ENCODE assay signal across 10 mouse cellular contexts in the genomic region with DNA sequence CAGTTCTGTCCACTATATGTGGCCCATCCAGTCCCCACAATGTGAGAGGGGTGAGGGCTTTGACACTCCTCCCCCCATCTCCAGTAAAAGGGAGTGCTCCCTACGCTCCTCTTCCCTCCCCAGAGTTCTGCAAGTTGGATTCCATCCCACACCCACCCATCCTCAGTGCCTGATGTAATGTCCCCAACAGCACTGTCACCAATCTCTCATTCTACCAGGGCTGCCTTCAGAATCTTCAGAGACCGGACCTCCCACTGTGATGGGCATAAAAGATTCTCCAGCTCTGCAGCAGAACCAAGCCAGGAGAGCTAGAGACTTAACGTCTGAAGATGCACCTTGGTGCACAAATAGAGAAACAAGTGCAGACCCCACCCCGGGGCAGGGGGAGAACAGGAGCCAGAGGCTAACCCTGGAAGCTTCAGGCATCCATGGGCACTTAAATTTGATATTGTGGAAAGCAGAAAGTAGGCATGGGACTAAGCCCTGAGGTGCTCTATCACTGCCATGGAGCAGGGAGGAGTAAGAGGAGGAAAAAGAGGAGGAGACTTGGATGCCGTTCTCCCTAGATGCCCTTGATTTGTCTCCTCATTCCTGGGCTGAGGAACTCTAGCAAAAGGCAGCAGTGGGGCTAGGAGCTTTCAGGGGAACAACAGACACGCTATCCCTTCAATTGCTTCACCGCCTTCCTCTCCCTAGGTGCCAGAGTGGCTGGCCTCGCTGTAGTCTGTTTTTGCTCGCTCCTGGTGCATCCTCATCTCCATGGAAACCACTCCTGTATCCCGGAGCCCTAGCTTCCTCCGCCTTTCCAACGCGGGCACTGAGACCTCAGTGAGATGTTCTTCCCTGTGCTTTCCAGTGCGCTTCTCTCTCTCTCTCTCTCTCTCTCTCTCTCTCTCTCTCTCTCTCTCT. TPM values are rescaled to one million over a fixed set of nuclear protein-coding genes. Genes with fewer than 3 reads are reported as not detected.
DNase-seq lines count a peak whose midpoint lies in the region.
"Had no signal": no experiment of that assay in that cellular context is flagged by ENCODE, and none has a peak within 500 bp of the region (broad histone marks: within the 10 kb centered on the region; RNA-seq: fewer than 3 reads in every experiment).

No protein-coding gene starts in this region.

- DNase-seq in cerebellum, postnatal 25 days: peak; percentile 48 to 59
- DNase-seq in cerebellum, adult 9-11 months: no peak
- peak; percentile 56 to 57 for DNase-seq in frontal cortex, postnatal 10 days (ENCODE audit: low spot score in 2 of 2)
- DNase-seq in left cerebral cortex, adult 9 months (ENCODE audit: low spot score in 2 of 2): peak; percentile 59 to 71
- peak; percentile 68 to 77 for DNase-seq in right cerebral cortex, adult 2 months (ENCODE audit: low spot score in 2 of 2)
- no peak for DNase-seq in thymus, postnatal 0 days (ENCODE audit: low spot score)
- DNase-seq in urinary bladder, postnatal 36 days (ENCODE audit: low spot score in 2 of 2): no peak
- DNase-seq in testis, postnatal 14 days (ENCODE audit: low spot score): no peak
- DNase-seq: kidney, adult 8-10 months had no signal

RNA-seq across cellular contexts. Expression of a gene that starts 16.6 kb away (rescaled TPM):
- polyA plus RNA-seq in thymus, postnatal 0 days (2015; fragmentation: Nextera tagmentation; extraction: Ambion mirVana): 0.27 and 0.66 TPM in 2 replicates
- polyA plus RNA-seq: macrophage had no signal

RNA-seq across cellular contexts. Expression of a gene that starts 59.1 kb away (rescaled TPM):
- 37.5 and 37.7 TPM in 2 replicates for polyA plus RNA-seq in thymus, postnatal 0 days (2015; fragmentation: Nextera tagmentation; extraction: Ambion mirVana)

Comparison
In these comparisons a context has a peak if more than half of its experiments do, and no peak if none do; other contexts are left out.
1. DNase-seq: peak in cerebellum, postnatal 25 days (2 of 2), frontal cortex, postnatal 10 days (2 of 2), left cerebral cortex, adult 9 months (2 of 2) and right cerebral cortex, adult 2 months (2 of 2); none in cerebellum, adult 9-11 months (single experiment), thymus, postnatal 0 days (single experiment), urinary bladder, postnatal 36 days (0 of 2) and testis, postnatal 14 days (single experiment).